Mouse (Mus musculus) lung, postnatal 0 days (tissue): ENCODE measurements at regions not wholly inside any gene's neighbourhood (a gene's known extent, or its start where the extent isn't known, plus 50 kb on each side); places are given as distances from the start of the nearest gene placed in this dataset.

Experiments used
- CTCF ChIP-seq: IDR thresholded peaks from 2 replicates; pipeline ENCODE4 v1.5.1; 2016; ENCODE audit warnings: antibody characterized with exemption, mild to moderate bottlenecking
- EP300 ChIP-seq: IDR thresholded peaks from 2 replicates; pipeline ENCODE4 v1.6.1; 2016; ENCODE audit warnings: antibody characterized with exemption, mild to moderate bottlenecking, control low read depth

DNA sequence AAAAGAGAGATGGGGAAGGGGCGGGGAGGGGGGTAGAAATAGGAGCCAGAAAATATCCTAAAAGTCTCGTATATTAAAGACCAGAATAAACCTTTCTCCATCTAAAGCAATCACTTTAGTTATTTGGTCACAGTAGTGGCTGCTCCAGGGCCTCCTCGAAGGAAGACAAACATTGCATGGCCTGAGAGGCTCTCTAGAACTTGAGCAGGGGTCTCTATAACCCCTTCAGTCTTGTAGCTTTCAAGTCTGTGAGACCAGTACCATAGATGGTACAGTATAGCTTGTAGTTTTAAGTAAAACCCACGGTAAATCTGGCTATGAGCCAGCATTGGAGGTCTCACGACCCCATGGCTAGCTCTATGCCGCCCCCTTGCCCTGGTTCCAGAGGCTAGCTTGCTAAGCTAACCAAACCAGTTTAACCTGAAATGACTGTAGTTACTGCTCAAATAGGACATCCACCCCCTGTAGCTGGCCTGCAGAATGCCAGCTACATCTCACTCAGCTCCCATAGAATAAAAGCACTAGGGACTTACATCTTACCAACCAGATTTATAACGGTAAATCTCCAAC lies 181.7 kb upstream of the Tshz3 start:
- peak; percentile 48 for TF ChIP-seq CTCF
- TF ChIP-seq EP300 = no peak
